Mouse (Mus musculus) limb, embryonic 15.5 days (tissue): ENCODE measurements around the gene Cnppd1. TPM values are rescaled to one million over a fixed set of nuclear protein-coding genes. Genes with fewer than 3 reads are reported as not detected.
A peak's percentile ranks its signal among the peaks of the same experiment; 100 is the strongest.

Experiments used
- ATAC-seq: fragments of 200-750 bp; cut with Nextera tagmentation; 2 replicates; pipeline ENCODE4 v1.8.0; 2017; ENCODE audit warnings: low read depth, moderate TSS enrichment; ENCODE audit not compliant: insufficient number of reproducible peaks, low FRiP score, low TSS enrichment
- H3K27ac ChIP-seq: fragments of 300-500 bp; sonication (generic); 2 replicates; pipeline ENCODE4 v1.5.1; 2015; ENCODE audit warnings: moderate library complexity, mild to moderate bottlenecking, inconsistent platforms
- H3K27me3 ChIP-seq: fragments of 300-500 bp; sonication (generic); 2 replicates; pipeline ENCODE4 v1.6.1; 2015; ENCODE audit warnings: inconsistent platforms
- H3K36me3 ChIP-seq: fragments of 300-500 bp; sonication (generic); 2 replicates; pipeline ENCODE4 v1.6.1; 2015; ENCODE audit warnings: inconsistent platforms
- H3K4me1 ChIP-seq: fragments of 300-500 bp; sonication (generic); 2 replicates; pipeline ENCODE4 v1.6.1; 2015; ENCODE audit warnings: inconsistent platforms
- H3K4me2 ChIP-seq: fragments of 300-500 bp; sonication (generic); 2 replicates; pipeline ENCODE4 v1.6.1; 2015; ENCODE audit warnings: mild to moderate bottlenecking, inconsistent platforms
- H3K4me3 ChIP-seq: fragments of 300-500 bp; sonication (generic); 2 replicates; pipeline ENCODE4 v1.5.1; 2015; ENCODE audit warnings: mild to moderate bottlenecking, inconsistent platforms
- H3K9ac ChIP-seq: fragments of 300-500 bp; sonication (generic); 2 replicates; pipeline ENCODE4 v1.6.1; 2015; ENCODE audit warnings: inconsistent platforms
- H3K9me3 ChIP-seq: fragments of 300-500 bp; sonication (generic); 2 replicates; pipeline ENCODE4 v1.6.1; 2016; ENCODE audit warnings: inconsistent platforms
- whole genome bisulfite sequencing: fragments of 180-500 bp; shearing (Covaris S2); methylation state at CpG from one replicate; pipeline ENCODE4 v1.1.7; 2015; 5-methylcytosine and 5-hydroxymethylcytosine counted together
- polyA plus RNA-seq: library from polyadenylated mRNA; unstranded; fragments of >200 nt; fragmentation: Nextera tagmentation; extraction: Ambion mirVana; gene quantifications from 2 replicates; pipeline ENCODE4 v1.2.1, GENCODE M21; 2015

Gene Cnppd1
- polyA plus RNA-seq, 1 experiment from 2014 or later, result 43.8 TPM

- Histone ChIP-seq H3K4me3 (peak overlapping the region; percentile 97), H3K9ac (peak overlapping the region; percentile 92), H3K27me3 (no peaks in the 10 kb centered on the region), H3K4me2 (peak overlapping the region; percentile 87), H3K27ac (peak overlapping the region; percentile 97), H3K4me1 (peaks cover 24% of the 10 kb centered on the region), H3K9me3 (no peaks in the 10 kb centered on the region), H3K36me3 (peaks cover 56% of the 10 kb centered on the region)
- no peak for ATAC-seq
- WGBS, result under 1% methylated on average over 52 of the region's 53 CpGs
These were observed 873 bp downstream of the Cnppd1 start for GRCm38 (mm10) chr1:75141486-75142190.

GRCm38 (mm10) chr1:75140601-75141190 is 1.8 kb downstream of the Cnppd1 start:
- Histone ChIP-seq H3K27me3 (no peaks in the 10 kb centered on the region), H3K4me2 (peak overlapping the region; percentile 87), H3K27ac (0 out of 2 replicates have a peak overlapping the region, but pooled peaks have one; percentile 97), H3K4me3 (peak overlapping the region; percentile 97), H3K36me3 (peaks cover 56% of the 10 kb centered on the region), H3K4me1 (peaks cover 24% of the 10 kb centered on the region), H3K9ac (peak overlapping the region; percentile 92), H3K9me3 (no peaks in the 10 kb centered on the region)
- no peak for ATAC-seq
- 52% methylated on average over 4 of the region's 4 CpGs for WGBS

- Histone ChIP-seq H3K9me3 (no peaks in the 10 kb centered on the region), H3K27me3 (no peaks in the 10 kb centered on the region), H3K9ac (no peak overlapping the region), H3K4me1 (peaks cover 15% of the 10 kb centered on the region), H3K4me3 (no peak overlapping the region), H3K36me3 (peaks cover 47% of the 10 kb centered on the region), H3K4me2 (no peak overlapping the region), H3K27ac (no peak overlapping the region)
- ATAC-seq, result no peak
- WGBS, result 94% methylated on average over 2 of the region's 2 CpGs
These were observed 4.1 kb downstream of the Cnppd1 start for GRCm38 (mm10) chr1:75138448-75138847.

GRCm38 (mm10) chr1:75136730-75137129 is 5.8 kb downstream of the Cnppd1 start:
- no peak overlapping the region for H3K27ac ChIP-seq
- H3K4me2 ChIP-seq, result no peak overlapping the region
- H3K27me3 ChIP-seq, result no peaks in the 10 kb centered on the region
- H3K9ac ChIP-seq, result no peak overlapping the region
- ATAC-seq, result no peak
- H3K36me3 ChIP-seq, result peaks cover 47% of the 10 kb centered on the region
- H3K4me1 ChIP-seq, result peaks cover 13% of the 10 kb centered on the region
- no peak overlapping the region for H3K4me3 ChIP-seq
- H3K9me3 ChIP-seq, result no peaks in the 10 kb centered on the region
- 55% methylated on average over 3 of the region's 3 CpGs for WGBS

- H3K27me3 ChIP-seq, result no peaks in the 10 kb centered on the region
- H3K4me2 ChIP-seq, result no peak overlapping the region
- H3K9ac ChIP-seq, result no peak overlapping the region
- no peak overlapping the region for H3K27ac ChIP-seq
- peaks cover 47% of the 10 kb centered on the region for H3K36me3 ChIP-seq
- peaks cover 12% of the 10 kb centered on the region for H3K4me1 ChIP-seq
- WGBS, result 71% methylated on average over 6 of the region's 6 CpGs
- ATAC-seq, result no peak
- no peak overlapping the region for H3K4me3 ChIP-seq
- H3K9me3 ChIP-seq, result no peaks in the 10 kb centered on the region
These were observed 6.2 kb downstream of the Cnppd1 start for GRCm38 (mm10) chr1:75136293-75136692.

- H3K9ac ChIP-seq, result no peak within 1 kb of the TSS
- H3K27me3 ChIP-seq, result no peaks in the 10 kb centered on the region
- no peaks in the 10 kb centered on the region for H3K4me1 ChIP-seq
- peaks cover 35% of the 10 kb centered on the region for H3K36me3 ChIP-seq
- no peak within 1 kb of the TSS for H3K4me3 ChIP-seq
- H3K4me2 ChIP-seq, result no peak within 1 kb of the TSS
- H3K9me3 ChIP-seq, result no peaks in the 10 kb centered on the region
- H3K27ac ChIP-seq, result no peak within 1 kb of the TSS
- 62% methylated on average over 12 of the region's 12 CpGs for WGBS
- no peak for ATAC-seq
These were observed 8.9 kb downstream of the Cnppd1 start, which contains the start of gene Slc23a3 for GRCm38 (mm10) chr1:75133421-75134207. Gene Slc23a3, minus strand, starts transcription at chr1:75133890.

GRCm38 (mm10) chr1:75128641-75129040 is 13.9 kb downstream of the Cnppd1 start:
- ATAC-seq, result no peak
- WGBS, result 79% methylated on average over 3 of the region's 3 CpGs

GRCm38 (mm10) chr1:75125418-75125817 is 17.1 kb downstream of the Cnppd1 start:
- no peaks in the 10 kb centered on the region for H3K27me3 ChIP-seq
- peak overlapping the region; percentile 98 for H3K27ac ChIP-seq
- no peak for ATAC-seq
- WGBS, result 31% methylated on average over 5 of the region's 5 CpGs
- H3K9ac ChIP-seq, result no peak overlapping the region
- peak overlapping the region; percentile 65 for H3K4me2 ChIP-seq
- H3K4me3 ChIP-seq, result peak overlapping the region; percentile 63
- no peaks in the 10 kb centered on the region for H3K9me3 ChIP-seq
- H3K4me1 ChIP-seq, result peaks cover 9% of the 10 kb centered on the region
- no peaks in the 10 kb centered on the region for H3K36me3 ChIP-seq

More at GRCm38 (mm10) chr1:75128641-75129040, 13.9 kb downstream of the Cnppd1 start:
- no peaks in the 10 kb centered on the region for H3K36me3 ChIP-seq
- no peaks in the 10 kb centered on the region for H3K27me3 ChIP-seq
- no peak overlapping the region for H3K4me2 ChIP-seq
- no peak overlapping the region for H3K4me3 ChIP-seq
- H3K9me3 ChIP-seq, result no peaks in the 10 kb centered on the region
- peaks cover 9% of the 10 kb centered on the region for H3K4me1 ChIP-seq
- H3K27ac ChIP-seq, result no peak overlapping the region
- no peak overlapping the region for H3K9ac ChIP-seq

DNA sequence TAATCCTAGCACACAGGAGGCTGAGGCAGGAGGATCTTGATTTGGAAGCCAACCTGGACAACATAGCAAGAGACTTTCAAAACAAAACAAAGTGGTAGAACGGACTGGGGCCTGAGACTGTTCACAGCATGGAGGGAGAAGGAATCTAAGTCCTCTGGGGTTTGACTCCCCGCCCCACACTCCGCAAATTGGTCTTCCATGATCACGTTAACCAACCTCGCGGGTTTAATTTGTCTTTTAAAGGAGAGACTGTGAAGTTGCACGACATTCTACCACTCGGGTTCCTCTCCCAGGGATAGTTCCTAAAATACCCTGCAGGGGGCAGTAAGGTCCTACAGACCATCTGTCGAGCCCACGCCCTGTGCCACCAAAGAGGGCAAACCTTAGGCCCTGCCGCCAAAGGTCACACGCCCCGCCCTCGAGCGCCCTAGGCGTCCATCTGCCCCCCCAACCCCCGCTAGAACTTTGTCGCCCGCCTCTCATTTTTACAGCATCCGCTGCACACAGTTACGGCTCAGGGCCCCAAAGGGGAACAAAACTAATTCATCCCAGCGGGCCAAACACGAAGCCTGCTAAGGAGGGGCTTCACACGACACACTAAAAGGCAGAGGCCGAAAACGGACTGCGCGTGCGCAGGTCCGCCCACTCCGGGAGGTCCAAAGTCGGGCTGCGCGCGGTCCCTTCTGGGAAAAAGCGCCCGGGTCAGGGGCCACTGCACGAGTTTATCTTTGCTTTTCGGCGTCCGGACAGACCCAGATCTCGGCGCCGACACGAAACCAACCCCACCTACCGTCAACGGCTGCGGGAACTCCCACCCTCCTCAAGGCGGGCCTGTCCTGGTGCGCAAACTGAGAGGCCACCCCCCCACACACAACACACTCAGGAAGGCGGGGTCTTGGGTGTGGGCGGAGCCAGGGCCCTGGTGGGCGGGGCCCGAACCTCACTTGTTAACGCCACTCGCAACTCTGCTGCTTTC is 17.9 kb downstream of the Cnppd1 start, which contains the start of gene Nhej1:
Gene Nhej1 (minus strand): TSS at position 855 of the 976 bp plus-strand sequence.
- no peaks in the 10 kb centered on the region for H3K36me3 ChIP-seq
- peaks cover 9% of the 10 kb centered on the region for H3K4me1 ChIP-seq
- 1% methylated on average over 56 of the region's 56 CpGs for WGBS
- H3K9ac ChIP-seq, result peak within 1 kb of the TSS; percentile 60
- H3K27ac ChIP-seq, result peak within 1 kb of the TSS; percentile 98
- no peaks in the 10 kb centered on the region for H3K9me3 ChIP-seq
- peak within 1 kb of the TSS; percentile 63 for H3K4me3 ChIP-seq
- H3K27me3 ChIP-seq, result no peaks in the 10 kb centered on the region
- H3K4me2 ChIP-seq, result peak within 1 kb of the TSS; percentile 65
- peak; percentile 97 for ATAC-seq

GRCm38 (mm10) chr1:75122211-75122610 is 20.3 kb downstream of the Cnppd1 start:
- H3K36me3 ChIP-seq, result no peaks in the 10 kb centered on the region
- H3K4me2 ChIP-seq, result no peak overlapping the region
- H3K4me3 ChIP-seq, result no peak overlapping the region
- H3K27ac ChIP-seq, result no peak overlapping the region
- no peak overlapping the region for H3K9ac ChIP-seq
- no peak for ATAC-seq
- no peaks in the 10 kb centered on the region for H3K9me3 ChIP-seq
- peaks cover 9% of the 10 kb centered on the region for H3K4me1 ChIP-seq
- WGBS, result 77% methylated on average over 3 of the region's 3 CpGs
- H3K27me3 ChIP-seq, result no peaks in the 10 kb centered on the region
